Mouse (Mus musculus): ENCODE data around the gene Psd4. TPM values are rescaled to one million over a fixed set of nuclear protein-coding genes. Genes with fewer than 3 reads are reported as not detected.

Gene Psd4
- total and polyA plus RNA-seq, 3 experiments: 54.8 to 66.8 (median 55.0) TPM

Other genes starting within 250 kb of the Psd4 start
- gene Il1f8, start 214.4 kb upstream of the Psd4 start, total RNA-seq (2012; rRNA removed): not detected in 2 replicates
- 0.26 TPM in 1 of 2 replicates, not detected in the other for gene Il1f8, start 214.4 kb upstream of the Psd4 start, total RNA-seq (2014; rRNA removed)
- not detected in 2 replicates for gene Il1f8, start 214.4 kb upstream of the Psd4 start, polyA plus RNA-seq (2012; ENCODE audit: insufficient read length, low read depth)
- not detected in 2 replicates for gene Il1f9, start 181.1 kb upstream of the Psd4 start, total RNA-seq (2012; rRNA removed)
- not detected in 2 replicates for gene Il1f9, start 181.1 kb upstream of the Psd4 start, total RNA-seq (2014; rRNA removed)
- gene Il1f9, start 181.1 kb upstream of the Psd4 start, polyA plus RNA-seq (2012; ENCODE audit: insufficient read length, low read depth): not detected in 2 replicates
- 0.17 and 0.25 TPM in 2 replicates for gene Il1f6, start 152.2 kb upstream of the Psd4 start, total RNA-seq (2012; rRNA removed)
- gene Il1f6, start 152.2 kb upstream of the Psd4 start, total RNA-seq (2014; rRNA removed): 0.52 TPM in 1 of 2 replicates, not detected in the other
- gene Il1f6, start 152.2 kb upstream of the Psd4 start, polyA plus RNA-seq (2012; ENCODE audit: insufficient read length, low read depth): not detected in 2 replicates
- gene Il1f5, start 90.6 kb upstream of the Psd4 start, total RNA-seq (2012; rRNA removed): not detected in 2 replicates
- gene Il1f5, start 90.6 kb upstream of the Psd4 start, total RNA-seq (2014; rRNA removed): not detected in 2 replicates
- gene Il1f5, start 90.6 kb upstream of the Psd4 start, polyA plus RNA-seq (2012; ENCODE audit: insufficient read length, low read depth): not detected in 2 replicates
- not detected in 2 replicates for gene Il1f10, start 76.4 kb upstream of the Psd4 start, total RNA-seq (2012; rRNA removed)
- not detected in 2 replicates for gene Il1f10, start 76.4 kb upstream of the Psd4 start, total RNA-seq (2014; rRNA removed)
- not detected in 2 replicates for gene Il1f10, start 76.4 kb upstream of the Psd4 start, polyA plus RNA-seq (2012; ENCODE audit: insufficient read length, low read depth)
- gene Il1rn, start 30.7 kb upstream of the Psd4 start, total RNA-seq (2012; rRNA removed): 0.21 and 0.98 TPM in 2 replicates
- 0.54 and 0.71 TPM in 2 replicates for gene Il1rn, start 30.7 kb upstream of the Psd4 start, total RNA-seq (2014; rRNA removed)
- gene Il1rn, start 30.7 kb upstream of the Psd4 start, polyA plus RNA-seq (2012; ENCODE audit: insufficient read length, low read depth): 0.37 and 0.44 TPM in 2 replicates
- 0.17 and 0.21 TPM in 2 replicates for gene Pax8, start 108.0 kb downstream of the Psd4 start, total RNA-seq (2012; rRNA removed)
- not detected in 2 replicates for gene Pax8, start 108.0 kb downstream of the Psd4 start, total RNA-seq (2014; rRNA removed)
- gene Pax8, start 108.0 kb downstream of the Psd4 start, polyA plus RNA-seq (2012; ENCODE audit: insufficient read length, low read depth): 0.29 and 0.60 TPM in 2 replicates

All from CH12.LX (cell line).